Mouse (Mus musculus): Measurements from ENCODE around the gene Acad12. TPM values are rescaled to one million over a fixed set of nuclear protein-coding genes. Genes with fewer than 3 reads are reported as not detected.
A peak's percentile ranks its signal among the peaks of the same experiment; 100 is the strongest.

Gene Acad12
- total RNA-seq, 2 experiments from 2014 or later = 89.0 to 93.2 TPM

DNA sequence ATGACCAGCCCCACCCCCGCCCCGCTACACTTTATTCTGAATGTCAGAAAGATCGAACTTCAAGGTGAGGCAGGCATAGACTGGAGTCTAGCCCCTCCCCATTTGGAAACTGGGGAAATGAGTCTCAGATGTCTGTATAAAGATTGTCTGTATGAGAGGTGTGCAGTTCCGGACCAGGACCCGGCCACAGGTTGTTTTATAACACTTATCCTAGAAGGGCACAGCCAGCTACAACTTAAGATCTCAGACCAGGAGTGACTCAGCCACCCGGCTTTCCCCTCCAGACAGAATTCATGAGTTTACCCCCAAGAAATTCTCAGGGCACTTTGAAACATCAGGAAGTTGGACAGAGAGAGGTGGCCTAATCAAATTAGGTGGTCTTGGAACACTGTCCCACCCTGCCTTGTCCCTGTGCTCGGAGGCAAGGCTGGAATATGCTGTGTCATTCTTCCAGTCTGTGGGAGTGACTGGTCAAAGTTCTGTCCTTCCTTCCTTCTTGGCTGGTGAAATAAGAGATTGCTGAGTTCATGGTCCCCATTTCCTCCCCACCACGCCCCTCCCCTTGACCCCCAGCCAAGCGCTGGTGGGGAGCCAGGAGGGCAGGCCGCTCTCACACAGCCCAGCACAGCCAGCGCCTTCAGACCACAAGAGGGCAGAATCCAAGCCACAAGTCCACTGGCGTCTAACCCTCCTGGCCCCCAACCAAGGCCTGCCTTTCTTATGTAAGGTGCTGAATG is 34.8 kb downstream of the Acad12 start:
- peak; percentile 98 for DNase-seq

DNA sequence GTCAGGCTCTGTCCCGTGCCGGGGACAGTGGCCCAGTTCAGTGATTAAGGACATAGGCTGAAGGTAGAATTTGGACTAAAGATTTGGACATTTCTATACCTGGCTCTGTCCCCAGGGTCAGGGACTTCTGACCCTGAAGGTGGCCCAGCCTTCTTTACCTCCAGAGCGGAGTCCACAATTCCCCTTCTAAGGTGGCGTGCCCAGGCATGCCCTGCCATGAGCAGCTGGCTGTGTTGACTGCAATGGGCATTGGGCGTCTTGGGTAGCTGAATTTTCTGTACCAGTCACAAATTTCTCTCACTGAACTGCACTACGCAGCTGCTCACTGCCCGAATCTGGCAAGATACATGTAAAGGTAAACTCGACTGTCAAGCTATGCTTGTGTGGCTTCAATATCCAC is 36.8 kb downstream of the Acad12 start:
- DNase-seq = no peak

DNA sequence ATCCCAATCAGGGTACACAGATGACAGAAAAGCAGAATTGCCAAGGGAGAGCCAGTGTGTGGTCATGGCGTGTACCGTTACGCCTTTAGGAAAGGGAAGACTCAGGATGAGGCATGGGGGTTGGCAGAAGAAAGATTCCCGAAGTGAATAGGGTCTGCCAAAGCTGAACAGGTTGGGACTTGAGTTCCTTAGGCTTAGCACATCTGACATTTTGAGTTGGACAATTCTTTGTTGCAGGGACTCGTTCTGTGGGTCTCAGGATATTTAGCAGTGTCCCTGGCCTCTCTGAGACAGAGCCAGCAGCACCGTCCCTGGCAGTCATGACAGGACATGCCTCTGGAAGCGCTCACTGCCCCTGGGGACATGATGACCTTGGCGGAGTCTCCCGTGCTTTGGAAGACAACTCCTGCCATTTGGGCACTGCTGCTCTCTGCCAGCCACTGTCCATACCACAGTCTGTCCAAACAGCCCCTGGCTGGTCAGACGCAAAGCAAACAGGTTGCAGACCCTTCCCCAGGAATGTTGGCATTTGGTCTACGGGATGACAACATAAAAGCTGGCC is 41.7 kb downstream of the Acad12 start:
- DNase-seq = peak; percentile 68 to 76

DNA sequence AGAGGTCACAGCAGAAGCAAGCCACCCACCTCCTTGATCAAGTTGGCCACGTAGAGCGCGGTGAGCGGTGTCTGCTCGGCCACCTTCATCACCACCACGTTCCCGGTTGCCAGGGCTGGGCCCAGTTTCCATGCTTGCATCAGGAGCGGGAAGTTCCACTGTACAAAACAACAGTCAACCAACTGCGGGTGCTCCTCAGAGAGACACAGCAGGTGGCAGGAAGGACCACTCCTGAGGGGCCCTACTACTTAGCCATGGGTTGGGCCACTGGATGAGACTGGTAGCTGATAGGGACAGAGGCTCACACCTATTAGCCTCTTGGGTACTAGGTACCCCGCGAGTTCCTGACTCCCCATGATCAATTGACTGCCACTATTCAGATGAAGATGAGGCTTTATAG is 42.9 kb downstream of the Acad12 start:
- DNase-seq = no peak

DNA sequence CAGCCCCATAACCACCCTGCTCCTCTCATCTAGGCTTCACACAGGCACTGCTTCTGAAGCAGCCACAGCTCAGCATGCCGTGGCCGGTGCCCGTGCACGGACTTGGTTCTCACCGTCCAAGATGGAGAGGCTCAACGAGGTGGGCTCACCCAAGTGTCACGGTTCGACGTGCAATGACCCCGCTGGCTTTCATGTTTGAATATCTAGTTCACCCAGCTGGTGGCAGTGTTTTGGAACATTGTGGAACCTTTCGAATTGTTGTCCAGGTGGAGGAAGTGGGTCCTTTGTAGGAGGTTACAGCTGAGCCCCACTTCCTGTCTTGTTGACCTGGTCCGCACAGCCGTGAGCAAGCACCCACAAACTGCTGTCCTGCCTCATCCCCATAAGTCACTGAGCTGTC is 44.6 kb downstream of the Acad12 start:
- no peak for DNase-seq

DNA sequence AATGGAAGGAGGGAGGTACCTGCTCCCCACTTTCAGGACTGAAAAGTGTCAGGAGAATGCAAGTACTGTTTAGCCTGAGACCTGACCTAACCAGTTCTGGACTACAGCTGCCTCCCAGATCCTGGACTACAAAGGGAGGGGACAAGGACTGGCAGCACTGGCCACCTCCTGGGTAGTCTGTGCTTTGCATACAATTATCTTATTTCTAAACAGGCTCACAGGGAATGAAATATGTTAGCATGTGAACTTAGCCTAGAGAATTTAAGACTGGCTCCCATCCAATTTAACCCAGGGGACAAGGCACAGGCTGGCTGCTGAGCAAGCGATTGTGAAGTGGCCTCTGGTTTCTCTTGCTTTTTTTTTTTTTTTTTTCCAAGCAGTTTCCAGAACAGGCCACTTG is 48.0 kb downstream of the Acad12 start:
- no peak for DNase-seq

DNA sequence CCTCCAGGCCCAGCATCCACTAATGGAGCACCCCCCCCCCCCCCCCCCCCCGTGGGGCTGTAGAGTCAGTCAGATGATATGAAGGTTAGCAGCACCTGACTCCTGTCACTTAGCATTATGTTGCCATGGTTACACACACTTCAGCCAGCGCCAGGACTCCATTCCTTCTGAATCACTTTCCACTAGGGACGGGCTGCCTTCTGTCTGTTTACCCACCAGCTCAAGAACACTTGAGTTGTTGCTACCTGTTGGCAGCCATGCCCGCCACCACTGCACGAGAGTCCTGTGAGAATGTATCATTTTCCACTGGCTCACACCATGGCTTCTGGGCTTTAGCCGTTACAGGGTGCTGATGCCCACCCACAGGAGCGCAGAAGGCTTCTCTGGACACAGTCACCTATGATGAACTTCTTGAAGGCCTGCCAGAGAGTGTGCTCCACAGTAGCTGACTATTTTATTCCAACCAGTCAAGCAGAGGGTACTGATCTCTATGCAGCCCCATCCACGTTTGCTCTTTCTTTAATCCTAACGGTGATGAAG is 48.8 kb downstream of the Acad12 start:
- no peak for DNase-seq

DNA sequence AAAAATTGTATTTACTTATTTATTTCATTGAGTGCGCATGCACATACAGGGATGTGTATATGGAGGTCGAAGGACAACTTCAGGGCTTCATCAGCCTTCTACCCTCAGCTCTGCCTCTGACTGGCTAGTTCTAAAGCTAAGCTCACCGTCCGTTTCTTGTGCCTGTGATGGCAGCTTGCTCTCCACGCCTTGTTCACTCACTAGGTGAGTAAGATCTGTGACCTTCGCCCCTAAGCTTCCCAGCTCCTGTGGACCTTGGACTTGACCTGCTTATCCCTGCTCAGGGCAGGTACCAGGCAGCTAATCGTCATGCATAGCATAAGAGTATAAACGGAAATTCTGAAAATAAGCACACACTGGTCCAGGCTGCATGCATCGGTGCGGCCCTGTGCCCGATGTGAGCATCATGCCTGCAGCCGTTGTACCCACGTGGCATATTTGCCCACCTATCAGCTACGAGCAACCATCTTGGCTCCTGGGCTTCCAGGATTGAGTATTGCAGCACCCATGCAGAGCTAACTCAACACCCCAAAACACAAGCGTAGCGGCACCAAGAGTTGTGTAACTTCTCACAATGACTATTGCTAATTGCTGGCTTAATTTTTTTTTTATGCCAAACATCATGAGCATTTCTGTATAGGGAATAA is 52.6 kb downstream of the Acad12 start:
- DNase-seq = no peak

DNA sequence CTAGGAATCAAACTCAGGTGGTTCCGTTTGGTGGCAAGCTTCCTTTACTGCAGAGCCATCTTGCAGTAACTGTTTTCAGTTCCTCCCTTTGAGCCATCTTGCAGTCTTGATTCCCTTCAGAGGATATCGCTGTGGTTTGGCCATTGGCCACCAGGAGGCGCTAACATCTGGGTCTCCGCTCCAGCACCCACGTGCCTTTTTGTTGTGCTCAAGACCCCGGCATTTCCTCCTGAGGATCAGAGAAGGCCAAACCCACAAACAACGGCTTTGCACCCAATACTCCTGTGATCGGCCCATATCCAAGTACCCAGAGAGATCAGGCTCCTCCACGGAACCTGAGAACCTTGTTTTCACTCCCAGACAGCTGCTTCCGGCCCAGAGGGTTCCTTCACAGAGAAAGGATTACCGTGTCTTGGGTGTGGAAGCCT is 54.3 kb downstream of the Acad12 start:
- peak; percentile 88 to 95 for DNase-seq

DNA sequence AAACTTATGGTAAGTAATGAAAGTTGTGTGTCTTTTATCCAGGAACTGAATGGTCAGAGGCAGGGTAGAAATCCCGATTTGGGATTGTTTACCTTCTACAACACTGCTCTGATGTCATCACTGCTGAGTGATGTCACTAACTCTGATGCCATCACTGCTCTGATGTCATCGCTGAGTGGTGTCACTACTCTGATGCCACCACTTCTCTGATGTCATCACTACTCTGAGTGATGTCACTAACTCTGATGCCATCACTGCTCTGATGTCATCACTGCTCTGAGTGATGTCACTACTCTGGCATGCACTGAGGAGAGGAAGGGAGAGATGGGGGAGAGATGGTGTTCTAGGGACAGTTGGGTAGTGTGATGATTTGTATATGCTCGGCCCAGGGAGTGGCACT is 56.3 kb downstream of the Acad12 start:
- DNase-seq = no peak

DNA sequence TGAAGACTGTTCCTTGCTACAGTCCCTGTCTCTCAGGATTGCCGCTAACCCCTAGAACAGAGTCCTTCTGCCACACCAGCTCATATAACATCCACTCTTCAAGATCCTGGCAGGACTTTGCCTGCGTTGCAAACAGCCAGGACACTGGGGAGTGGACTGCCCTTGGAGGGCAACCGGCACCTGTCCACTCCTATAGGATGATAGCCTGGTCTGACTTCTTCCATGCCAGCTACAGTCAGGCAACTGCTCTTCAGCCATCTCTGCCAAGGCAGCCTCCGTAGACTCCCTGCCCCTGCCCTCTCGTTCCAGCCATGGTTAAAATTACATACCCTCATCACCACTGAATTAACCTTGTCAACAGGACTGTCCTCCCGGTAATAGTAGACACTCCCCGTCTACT is 69.5 kb downstream of the Acad12 start:
- no peak for DNase-seq

DNA sequence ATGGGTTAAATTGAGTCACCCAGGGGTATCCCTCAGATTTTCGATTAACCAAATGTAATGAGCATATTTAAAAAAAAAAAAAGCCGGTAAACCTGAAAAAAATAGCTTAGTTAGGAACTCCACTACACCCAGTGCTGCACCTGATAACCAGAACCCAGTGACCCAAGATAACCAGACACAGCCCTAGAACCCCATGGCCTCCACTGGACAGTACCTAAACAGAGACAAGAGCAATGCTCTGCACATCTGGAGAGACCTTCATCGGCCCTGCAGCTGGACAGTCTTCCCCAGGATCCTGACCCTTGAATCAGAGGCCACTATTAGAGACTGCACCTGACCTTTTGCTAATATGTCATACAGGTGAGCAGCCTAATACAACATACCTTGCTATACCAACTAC is 71.7 kb downstream of the Acad12 start:
- no peak for DNase-seq

Other genes starting within 250 kb of the Acad12 start
- 10 to 100 TPM; 61.2 to 68.8 TPM for gene Trafd1, start 233.3 kb downstream of the Acad12 start, total RNA-seq (2021)
- gene Naa25, start 221.0 kb downstream of the Acad12 start, total RNA-seq (2021) = 10 to 100 TPM; 22.4 to 23.1 TPM
- 10 to 100 TPM; 12.0 to 14.9 TPM for gene Tmem116, start 167.0 kb downstream of the Acad12 start, total RNA-seq (2021)
- gene Erp29, start 166.4 kb downstream of the Acad12 start, total RNA-seq (2021) = 10 to 100 TPM; 68.2 to 68.6 TPM
- not detected for gene Adam1b, start 115.5 kb downstream of the Acad12 start, total RNA-seq (2021)
- 1 to 10 TPM; 1.3 to 2.0 TPM for gene Adam1a, start 73.5 kb downstream of the Acad12 start, total RNA-seq (2021)
- gene Gm42878, start 73.5 kb downstream of the Acad12 start, total RNA-seq (2021) = not detected
- 10 to 100 TPM; 81.6 to 84.8 TPM for gene Mapkapk5, start 73.0 kb downstream of the Acad12 start, total RNA-seq (2021)
- 100 to 1,000 TPM; 347 to 417 TPM for gene Aldh2, start 25.1 kb downstream of the Acad12 start, total RNA-seq (2021)
- gene Acad10, start 41.6 kb upstream of the Acad12 start, total RNA-seq (2021) = 10 to 100 TPM; 25.4 to 27.5 TPM
- gene Brap, start 41.6 kb upstream of the Acad12 start, total RNA-seq (2021) = 10 to 100 TPM; 26.5 to 28.9 TPM
- gene Atxn2, start 92.4 kb upstream of the Acad12 start, total RNA-seq (2021) = 100 to 1,000 TPM; 137 to 154 TPM
- 10 to 100 TPM; 21.3 to 21.6 TPM for gene Sh2b3, start 218.7 kb upstream of the Acad12 start, total RNA-seq (2021)
- gene Pheta1, start 230.0 kb upstream of the Acad12 start, total RNA-seq (2021) = 1 to 10 TPM; 6.4 to 8.3 TPM